In the genomic region with DNA sequence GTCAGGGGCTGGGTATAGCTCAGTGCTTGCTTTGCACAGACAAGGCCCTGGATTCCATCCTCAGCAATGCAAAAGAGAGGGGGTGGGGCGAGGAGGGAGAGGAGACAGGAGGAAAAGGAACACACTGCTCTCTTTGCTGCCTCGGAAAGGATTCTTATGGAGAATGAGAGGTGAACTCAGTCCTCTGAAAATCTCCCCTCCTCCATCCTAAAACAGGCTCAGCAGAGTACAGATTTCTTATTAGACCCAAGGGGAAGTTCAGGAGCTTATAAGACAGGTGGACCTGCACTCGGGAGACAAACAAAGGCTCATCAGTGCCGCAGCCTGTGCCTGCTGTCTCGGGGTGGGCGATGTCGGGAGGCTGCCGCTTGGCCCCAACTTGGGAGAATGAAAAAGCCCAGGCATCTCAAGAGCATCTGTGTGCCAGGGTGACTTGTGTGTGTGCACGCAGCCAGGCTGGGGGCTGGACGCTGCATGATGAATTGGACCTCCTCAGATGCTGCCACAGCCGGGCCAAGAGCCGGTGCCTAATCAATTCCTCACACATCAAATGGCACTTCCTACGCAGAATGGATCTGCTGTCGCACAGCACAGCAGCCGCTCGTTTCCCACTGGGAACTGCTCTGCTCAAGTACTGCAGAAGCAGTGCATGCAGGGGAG, we compare ENCODE assay signal across 8 mouse cellular contexts. TPM values are rescaled to one million over a fixed set of nuclear protein-coding genes. Genes with fewer than 3 reads are reported as not detected.
A peak's percentile ranks its signal among the peaks of the same experiment; 100 is the strongest.
DNase-seq lines count a peak whose midpoint lies in the region; ATAC-seq and TF ChIP-seq lines count a peak whose summit lies in the region.

No protein-coding gene starts in this region.

- no peak overlapping the region for H3K27ac ChIP-seq in heart, embryonic 14.5 days (replicated peaks in 1 of 2; ENCODE audit: control insufficient read depth in 1 of 2, insufficient read depth in 1 of 2, low read depth in 2 of 2, low read length in 2 of 2)
- 0 out of 2 replicates have a peak overlapping the region, but pooled peaks have one; percentile 20 for H3K27ac ChIP-seq in embryonic facial prominence, embryonic 11.5 days (replicated peaks; ENCODE audit: low read depth, low read length)
- no peak overlapping the region for H3K27ac ChIP-seq in intestine, embryonic 16.5 days (ENCODE audit: low read length)
- peak overlapping the region; percentile 76 for H3K27ac ChIP-seq in midbrain, embryonic 10.5 days (replicated peaks)
- H3K27ac ChIP-seq in heart, adult 2 months, result no peak overlapping the region

- H3K36me3 ChIP-seq in heart, embryonic 14.5 days (ENCODE audit: control insufficient read depth, insufficient read depth, low read length), result no peaks in the 10 kb centered on the region
- H3K36me3 ChIP-seq in embryonic facial prominence, embryonic 11.5 days (replicated peaks; ENCODE audit: control insufficient read depth, insufficient read depth, low read depth, low read length), result no peaks in the 10 kb centered on the region
- no peaks in the 10 kb centered on the region for H3K36me3 ChIP-seq in intestine, embryonic 16.5 days (ENCODE audit: control insufficient read depth, insufficient read depth, low read length)
- no peaks in the 10 kb centered on the region for H3K36me3 ChIP-seq in midbrain, embryonic 10.5 days
- no peaks in the 10 kb centered on the region for H3K36me3 ChIP-seq in heart, adult 2 months (ENCODE audit: control insufficient read depth, insufficient read depth, low read length)

- TF ChIP-seq CTCF in heart, adult 2 months (IDR thresholded peaks at IDR 0.05), result no peak

- ATAC-seq in heart, embryonic 14.5 days (ENCODE audit: insufficient number of reproducible peaks, insufficient read depth, low FRiP score, low read depth), result no peak
- ATAC-seq in embryonic facial prominence, embryonic 11.5 days (replicated peaks; ENCODE audit: insufficient number of reproducible peaks, low FRiP score, low TSS enrichment, low read depth), result no peak
- no peak for ATAC-seq in intestine, embryonic 16.5 days
- ATAC-seq in megakaryocyte progenitor cell, adult 5-6 weeks (replicated peaks; ENCODE audit: poor library complexity), result no peak

- H3K4me3 ChIP-seq in heart, embryonic 14.5 days (ENCODE audit: control insufficient read depth in 1 of 2, insufficient read depth in 1 of 2, low read depth in 1 of 2, low read length in 2 of 2), result no peak overlapping the region
- peak overlapping the region; percentile 8; the same call in 1 of the 2 replicates for H3K4me3 ChIP-seq in embryonic facial prominence, embryonic 11.5 days (ENCODE audit: low read depth, low read length)
- H3K4me3 ChIP-seq in intestine, embryonic 16.5 days (ENCODE audit: low read length), result no peak overlapping the region
- peak overlapping the region; percentile 41 for H3K4me3 ChIP-seq in midbrain, embryonic 10.5 days
- H3K4me3 ChIP-seq in heart, adult 2 months, result no peak overlapping the region

- no peaks in the 10 kb centered on the region for H3K79me2 ChIP-seq in heart, adult 2 months (replicated peaks; ENCODE audit: control insufficient read depth, insufficient read depth, low read length)

- no peak overlapping the region for H3K9ac ChIP-seq in heart, embryonic 14.5 days (ENCODE audit: low read length)
- peak overlapping the region; percentile 39 for H3K9ac ChIP-seq in embryonic facial prominence, embryonic 11.5 days (replicated peaks; ENCODE audit: low read length)
- peak overlapping the region; percentile 38; the same call in 1 of the 2 replicates for H3K9ac ChIP-seq in intestine, embryonic 16.5 days (ENCODE audit: low read depth, low read length)
- no peak overlapping the region for H3K9ac ChIP-seq in heart, adult 2 months (ENCODE audit: low read depth, low read length)

- intact Hi-C loops in heart, adult 2 months (cut with DNase I), result no loop called here

- no peak for TF ChIP-seq POLR2A in heart, adult 2 months (IDR thresholded peaks at IDR 0.05; ENCODE audit: insufficient read depth, low read depth, low read length)

- H3K27me3 ChIP-seq in heart, embryonic 14.5 days (ENCODE audit: control insufficient read depth, insufficient read depth, low read length), result no peaks in the 10 kb centered on the region
- H3K27me3 ChIP-seq in embryonic facial prominence, embryonic 11.5 days (ENCODE audit: control insufficient read depth, insufficient read depth, low read length), result no peaks in the 10 kb centered on the region
- H3K27me3 ChIP-seq in intestine, embryonic 16.5 days (replicated peaks; ENCODE audit: control insufficient read depth, insufficient read depth, low read length), result no peaks in the 10 kb centered on the region
- no peaks in the 10 kb centered on the region for H3K27me3 ChIP-seq in midbrain, embryonic 10.5 days (ENCODE audit: low read depth, poor library complexity, severe bottlenecking)
- H3K27me3 ChIP-seq in heart, adult 2 months (ENCODE audit: control insufficient read depth, insufficient read depth, low read length), result no peaks in the 10 kb centered on the region

- peak overlapping the region; percentile 18; the same call in 1 of the 2 replicates for H3K4me2 ChIP-seq in heart, embryonic 14.5 days (ENCODE audit: low read length)
- H3K4me2 ChIP-seq in embryonic facial prominence, embryonic 11.5 days (ENCODE audit: low read depth, low read length), result peak overlapping the region; percentile 34
- H3K4me2 ChIP-seq in intestine, embryonic 16.5 days (ENCODE audit: low read depth, low read length), result 0 out of 2 replicates have a peak overlapping the region, but pooled peaks have one; percentile 8

- no peak for TF ChIP-seq EP300 in heart, adult 2 months (IDR thresholded peaks at IDR 0.05; ENCODE audit: insufficient read depth, low read depth, low read length)

- 9% methylated on average over 16 of the region's 16 CpGs for WGBS in heart, embryonic 14.5 days
- WGBS in embryonic facial prominence, embryonic 11.5 days, result 4% methylated on average over 16 of the region's 16 CpGs
- WGBS in intestine, embryonic 16.5 days, result 21% methylated on average over 16 of the region's 16 CpGs
- WGBS in midbrain, embryonic 10.5 days, result 7% methylated on average over 16 of the region's 16 CpGs
- WGBS in heart, adult 2 months, result 18% methylated on average over 16 of the region's 16 CpGs

- DNase-seq in heart, adult 11 months, result no peak
- DNase-seq in embryonic facial prominence, embryonic 11.5 days (ENCODE audit: low spot score), result peak; percentile 27
- peak; percentile 31 for DNase-seq in midbrain, embryonic 10.5 days (ENCODE audit: low spot score)
- no peak for DNase-seq in adrenal gland, postnatal 36 days
- no peak for DNase-seq in heart, adult 2 months

- H3K4me1 ChIP-seq in heart, embryonic 14.5 days (ENCODE audit: control insufficient read depth in 2 of 2, insufficient read depth in 2 of 2, low read length in 2 of 2), result peaks cover 4% of the 10 kb centered on the region in 2 experiments; a peak in 2 of 4 replicates
- peaks cover 3% of the 10 kb centered on the region for H3K4me1 ChIP-seq in embryonic facial prominence, embryonic 11.5 days (ENCODE audit: control insufficient read depth, insufficient read depth, low read length)
- peaks cover 7% of the 10 kb centered on the region for H3K4me1 ChIP-seq in intestine, embryonic 16.5 days (ENCODE audit: control insufficient read depth, insufficient read depth, low read length)
- peaks cover 19% of the 10 kb centered on the region for H3K4me1 ChIP-seq in midbrain, embryonic 10.5 days
- H3K4me1 ChIP-seq in heart, adult 2 months (ENCODE audit: control insufficient read depth, insufficient read depth, low read length), result no peaks in the 10 kb centered on the region

- H3K9me3 ChIP-seq in heart, embryonic 14.5 days (ENCODE audit: control insufficient read depth, low read length), result no peaks in the 10 kb centered on the region
- no peaks in the 10 kb centered on the region for H3K9me3 ChIP-seq in embryonic facial prominence, embryonic 11.5 days (replicated peaks; ENCODE audit: control insufficient read depth, low read length)
- no peaks in the 10 kb centered on the region for H3K9me3 ChIP-seq in intestine, embryonic 16.5 days (ENCODE audit: control insufficient read depth, low read length)
- no peaks in the 10 kb centered on the region for H3K9me3 ChIP-seq in midbrain, embryonic 10.5 days (replicated peaks)

RNA-seq across cellular contexts. Expression of a gene that starts 31.8 kb away (rescaled TPM):
- 1.8 and 3.3 TPM in 2 replicates for polyA plus RNA-seq in heart, embryonic 14.5 days (2014; fragmentation: Nextera tagmentation; extraction: Ambion mirVana)
- polyA plus RNA-seq in embryonic facial prominence, embryonic 11.5 days (2014; fragmentation: Nextera tagmentation; extraction: Ambion mirVana), result 1.3 and 2.2 TPM in 2 replicates
- polyA plus RNA-seq in intestine, embryonic 16.5 days (2015; fragmentation: Nextera tagmentation; extraction: Ambion mirVana), result 1.9 and 2.2 TPM in 2 replicates
- polyA plus RNA-seq in midbrain, embryonic 10.5 days (2016; fragmentation: Nextera tagmentation; extraction: Ambion mirVana), result 1.7 and 1.8 TPM in 2 replicates
- total RNA-seq in adrenal gland, postnatal 36 days (2021), result 1 to 10 TPM; 1.5 to 1.8 TPM
- total RNA-seq in megakaryocyte progenitor cell, adult 5-6 weeks (2015), result 0.37 TPM in 1 of 2 replicates, not detected in the other
- 0.24 and 4.3 TPM in 2 replicates for total RNA-seq in megakaryocyte progenitor cell, adult 5-6 weeks (2017)
- 1 to 10 TPM; 1.6 to 2.4 TPM for total RNA-seq in heart, adult 2 months (2021)
- 4.1 and 4.2 TPM in 2 replicates for polyA plus RNA-seq in heart, adult 2 months (2012; rRNA removed)

RNA-seq across cellular contexts. Expression of a gene that starts 32.1 kb away (rescaled TPM):
- 23.4 and 24.7 TPM in 2 replicates for polyA plus RNA-seq in heart, embryonic 14.5 days (2014; fragmentation: Nextera tagmentation; extraction: Ambion mirVana)
- 26.5 and 27.3 TPM in 2 replicates for polyA plus RNA-seq in embryonic facial prominence, embryonic 11.5 days (2014; fragmentation: Nextera tagmentation; extraction: Ambion mirVana)
- 20.4 and 22.4 TPM in 2 replicates for polyA plus RNA-seq in intestine, embryonic 16.5 days (2015; fragmentation: Nextera tagmentation; extraction: Ambion mirVana)
- polyA plus RNA-seq in midbrain, embryonic 10.5 days (2016; fragmentation: Nextera tagmentation; extraction: Ambion mirVana), result 31.7 and 32.5 TPM in 2 replicates
- 10 to 100 TPM; 49.6 to 52.0 TPM for total RNA-seq in adrenal gland, postnatal 36 days (2021)
- 26.4 and 32.7 TPM in 2 replicates for total RNA-seq in megakaryocyte progenitor cell, adult 5-6 weeks (2015)
- total RNA-seq in megakaryocyte progenitor cell, adult 5-6 weeks (2017), result 28.6 and 35.4 TPM in 2 replicates
- total RNA-seq in heart, adult 2 months (2021), result 10 to 100 TPM; 47.8 to 49.5 TPM
- polyA plus RNA-seq in heart, adult 2 months (2012; rRNA removed), result 30.5 and 53.8 TPM in 2 replicates

RNA-seq across cellular contexts. Expression of a gene that starts 32.2 kb away (rescaled TPM):
- 22.5 and 25.7 TPM in 2 replicates for polyA plus RNA-seq in heart, embryonic 14.5 days (2014; fragmentation: Nextera tagmentation; extraction: Ambion mirVana)
- 9.0 and 11.5 TPM in 2 replicates for polyA plus RNA-seq in embryonic facial prominence, embryonic 11.5 days (2014; fragmentation: Nextera tagmentation; extraction: Ambion mirVana)
- 29.6 and 33.8 TPM in 2 replicates for polyA plus RNA-seq in intestine, embryonic 16.5 days (2015; fragmentation: Nextera tagmentation; extraction: Ambion mirVana)
- polyA plus RNA-seq in midbrain, embryonic 10.5 days (2016; fragmentation: Nextera tagmentation; extraction: Ambion mirVana), result 17.6 and 26.2 TPM in 2 replicates
- 10 to 100 TPM; 69.7 to 87.6 TPM for total RNA-seq in adrenal gland, postnatal 36 days (2021)
- 6.8 and 9.0 TPM in 2 replicates for total RNA-seq in megakaryocyte progenitor cell, adult 5-6 weeks (2015)
- 4.5 and 4.8 TPM in 2 replicates for total RNA-seq in megakaryocyte progenitor cell, adult 5-6 weeks (2017)
- total RNA-seq in heart, adult 2 months (2021), result 100 to 1,000 TPM; 102 to 113 TPM
- 123 and 149 TPM in 2 replicates for polyA plus RNA-seq in heart, adult 2 months (2012; rRNA removed)

RNA-seq across cellular contexts. Expression of a gene that starts 33.4 kb away (rescaled TPM):
- polyA plus RNA-seq in heart, embryonic 14.5 days (2014; fragmentation: Nextera tagmentation; extraction: Ambion mirVana), result 50.2 and 51.4 TPM in 2 replicates
- polyA plus RNA-seq in embryonic facial prominence, embryonic 11.5 days (2014; fragmentation: Nextera tagmentation; extraction: Ambion mirVana), result 47.9 and 53.1 TPM in 2 replicates
- polyA plus RNA-seq in intestine, embryonic 16.5 days (2015; fragmentation: Nextera tagmentation; extraction: Ambion mirVana), result 72.0 and 78.9 TPM in 2 replicates
- 51.8 and 52.1 TPM in 2 replicates for polyA plus RNA-seq in midbrain, embryonic 10.5 days (2016; fragmentation: Nextera tagmentation; extraction: Ambion mirVana)
- 10 to 100 TPM; 62.0 to 66.5 TPM for total RNA-seq in adrenal gland, postnatal 36 days (2021)
- total RNA-seq in megakaryocyte progenitor cell, adult 5-6 weeks (2015), result 24.4 and 25.4 TPM in 2 replicates
- 50.7 and 72.1 TPM in 2 replicates for total RNA-seq in megakaryocyte progenitor cell, adult 5-6 weeks (2017)
- total RNA-seq in heart, adult 2 months (2021), result 10 to 100 TPM; 39.8 to 45.3 TPM
- 37.7 and 46.7 TPM in 2 replicates for polyA plus RNA-seq in heart, adult 2 months (2012; rRNA removed)

Comparison
In these comparisons a context has a peak if more than half of its experiments do, and no peak if none do; other contexts are left out.
1. H3K27ac ChIP-seq: peak in embryonic facial prominence, embryonic 11.5 days (single experiment) and midbrain, embryonic 10.5 days (single experiment); none in heart, embryonic 14.5 days (0 of 2), intestine, embryonic 16.5 days (single experiment) and heart, adult 2 months (single experiment).
2. H3K4me3 ChIP-seq: peak in embryonic facial prominence, embryonic 11.5 days (single experiment) and midbrain, embryonic 10.5 days (single experiment); none in heart, embryonic 14.5 days (0 of 2), intestine, embryonic 16.5 days (single experiment) and heart, adult 2 months (single experiment).
3. H3K9ac ChIP-seq: peak in embryonic facial prominence, embryonic 11.5 days (single experiment) and intestine, embryonic 16.5 days (single experiment); none in heart, embryonic 14.5 days (single experiment) and heart, adult 2 months (single experiment).
4. DNase-seq: peak in embryonic facial prominence, embryonic 11.5 days (single experiment) and midbrain, embryonic 10.5 days (single experiment); none in heart, adult 11 months (single experiment), adrenal gland, postnatal 36 days (0 of 2) and heart, adult 2 months (0 of 2).
5. Peak in every context shown above with its lines, with median percentiles within 50 percentile points of each other: H3K4me2 ChIP-seq.